Mouse (Mus musculus): Measurements from ENCODE around the gene Ripk1. TPM values are rescaled to one million over a fixed set of nuclear protein-coding genes. Genes with fewer than 3 reads are reported as not detected.

Gene Ripk1
- polyA plus RNA-seq, 1 experiment from 2014 or later, result 17.2 TPM

- H3K36me3 ChIP-seq (ENCODE audit: insufficient read depth, low read length), result peaks cover 19% of the 10 kb centered on the region; the same call in 1 of the 2 replicates
- no peak overlapping the region for H3K4me3 ChIP-seq (replicated peaks; ENCODE audit: low read depth, low read length)
- TF ChIP-seq CTCF (IDR thresholded peaks at IDR 0.05; ENCODE audit: low read depth), result no peak
- H3K27me3 ChIP-seq (ENCODE audit: insufficient read depth, low read length), result no peaks in the 10 kb centered on the region
- H3K9me3 ChIP-seq (replicated peaks; ENCODE audit: low read length), result no peaks in the 10 kb centered on the region
- H3K4me1 ChIP-seq (replicated peaks; ENCODE audit: insufficient read depth, low read length), result no peaks in the 10 kb centered on the region
- no peak overlapping the region for H3K4me2 ChIP-seq (ENCODE audit: low read length)
- H3K27ac ChIP-seq, result peak overlapping the region; percentile 90
- DNase-seq (ENCODE audit: low spot score) (no peak), ATAC-seq (replicated peaks; ENCODE audit: low FRiP score, low read depth) (no peak)
- H3K9ac ChIP-seq (ENCODE audit: low read depth, low read length), result 0 out of 2 replicates have a peak overlapping the region, but pooled peaks have one; percentile 92
- WGBS, result 83% methylated on average over 5 of the region's 5 CpGs
Measured at GRCm38 (mm10) chr13:34036726-34037125, 34.6 kb downstream of the Ripk1 start.

DNA sequence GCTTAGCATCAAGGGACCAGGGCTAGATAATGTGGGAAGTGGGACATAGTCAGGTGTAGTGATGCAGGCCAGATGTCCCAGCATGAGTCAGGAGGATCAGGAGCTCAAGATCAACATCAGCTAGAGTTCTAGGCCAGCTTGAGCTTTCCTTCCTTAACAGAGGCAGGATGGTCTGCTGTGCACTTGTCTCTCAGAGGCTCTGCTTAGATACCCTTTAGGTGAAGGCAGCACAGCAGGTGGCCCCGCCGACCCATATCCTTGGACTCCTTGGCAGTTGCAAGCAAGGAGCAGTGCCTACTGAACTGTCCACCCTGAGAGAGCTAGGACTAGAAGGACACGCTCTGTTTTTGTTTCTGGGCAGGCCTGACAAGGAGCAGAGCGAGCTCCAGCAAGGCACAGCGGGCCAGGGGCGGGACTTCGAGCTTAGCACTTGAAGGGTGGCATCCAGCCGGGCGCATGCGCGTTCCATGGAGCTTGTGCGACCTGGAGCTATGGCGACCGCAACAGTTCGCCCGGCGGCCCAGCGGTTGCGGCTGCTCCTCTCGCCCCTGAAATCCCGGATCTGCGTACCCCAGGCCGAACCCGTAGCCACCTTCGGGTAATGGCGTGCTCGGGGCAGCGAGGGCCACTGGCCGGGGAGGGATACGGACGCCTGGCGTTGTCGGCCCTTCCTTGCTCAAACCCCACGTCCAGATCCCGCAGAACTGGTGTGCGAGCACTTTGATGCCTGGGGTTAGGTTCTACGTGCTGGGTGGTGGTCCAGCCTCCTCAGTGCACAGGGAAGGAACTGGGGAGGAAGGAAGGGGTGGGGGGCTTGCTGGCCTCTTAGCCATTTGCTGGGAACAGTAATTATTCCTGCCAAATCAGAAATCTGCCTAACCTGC, 35.3 kb downstream of the Ripk1 start, which contains the start of gene Bphl:
Gene Bphl (plus strand): TSS at position 426 of the 884 bp plus-strand sequence.
- ATAC-seq (replicated peaks; ENCODE audit: low FRiP score, low read depth), result peak; percentile 89
- peak within 1 kb of the TSS; percentile 76 for H3K4me3 ChIP-seq (replicated peaks; ENCODE audit: low read depth, low read length)

DNA sequence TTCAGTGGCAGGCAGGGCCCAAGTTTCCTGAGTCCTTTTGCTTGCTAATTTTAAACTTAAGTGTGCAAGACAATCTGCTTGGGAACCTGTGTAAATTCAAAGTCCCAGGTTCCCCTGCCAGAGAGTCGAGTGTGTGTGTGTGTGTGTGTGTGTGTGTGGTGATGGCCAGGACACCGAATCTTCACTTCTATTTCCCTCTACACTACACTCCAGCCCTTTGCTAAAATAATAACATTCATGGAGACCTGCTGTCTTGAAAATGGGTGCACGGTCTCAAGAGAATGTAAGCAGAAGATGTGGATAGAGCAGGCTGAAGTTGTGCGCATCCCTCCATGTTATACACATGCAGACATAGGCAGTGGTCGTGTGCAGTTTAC, 35.9 kb downstream of the Ripk1 start:
- peaks cover 11% of the 10 kb centered on the region; the same call in 1 of the 2 replicates for H3K36me3 ChIP-seq (ENCODE audit: insufficient read depth, low read length)
- DNase-seq (ENCODE audit: low spot score) (peak; percentile 28), ATAC-seq (replicated peaks; ENCODE audit: low FRiP score, low read depth) (no peak)

More for the DNA sequence above, 35.3 kb downstream of the Ripk1 start, which contains the start of gene Bphl:
- Histone ChIP-seq H3K36me3 (ENCODE audit: insufficient read depth, low read length) (peaks cover 17% of the 10 kb centered on the region; the same call in 1 of the 2 replicates), H3K9ac (ENCODE audit: low read depth, low read length) (peak within 1 kb of the TSS; percentile 92), H3K27ac (peak within 1 kb of the TSS; percentile 90), H3K4me2 (ENCODE audit: low read length) (peak within 1 kb of the TSS; percentile 70), H3K4me1 (replicated peaks; ENCODE audit: insufficient read depth, low read length) (no peaks in the 10 kb centered on the region), H3K9me3 (replicated peaks; ENCODE audit: low read length) (no peaks in the 10 kb centered on the region), H3K27me3 (ENCODE audit: insufficient read depth, low read length) (no peaks in the 10 kb centered on the region)
- DNase-seq (ENCODE audit: low spot score), result peak; percentile 96
- TF ChIP-seq CTCF (IDR thresholded peaks at IDR 0.05; ENCODE audit: low read depth), result no peak
- WGBS, result 1% methylated on average over 36 of the region's 37 CpGs

DNA sequence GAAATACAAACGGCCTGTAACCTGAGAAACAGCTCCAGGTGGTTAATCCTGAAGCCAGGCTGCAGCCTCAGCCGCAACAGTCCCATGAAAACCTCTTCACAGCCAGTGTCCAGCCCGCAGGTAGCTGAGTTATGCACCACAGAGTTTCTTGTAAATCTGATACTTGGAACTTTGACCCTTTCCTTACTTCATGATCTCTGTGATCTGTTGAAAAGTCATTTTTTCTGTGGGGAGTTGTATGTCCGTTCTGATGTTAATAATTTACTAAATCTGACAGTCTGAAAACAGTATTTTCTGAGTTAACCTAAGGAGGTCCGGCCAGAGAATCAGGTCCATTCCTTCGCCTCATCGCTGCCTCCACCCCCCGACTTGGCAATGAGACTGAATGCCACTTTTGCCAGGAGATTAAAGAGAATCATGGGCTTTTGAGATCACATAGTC, 36.8 kb downstream of the Ripk1 start:
- Histone ChIP-seq H3K4me2 (ENCODE audit: low read length) (peak overlapping the region; percentile 70), H3K9ac (ENCODE audit: low read depth, low read length) (0 out of 2 replicates have a peak overlapping the region, but pooled peaks have one; percentile 31), H3K4me3 (replicated peaks; ENCODE audit: low read depth, low read length) (peak overlapping the region; percentile 76; the same call in 1 of the 2 replicates), H3K4me1 (replicated peaks; ENCODE audit: insufficient read depth, low read length) (no peaks in the 10 kb centered on the region), H3K36me3 (ENCODE audit: insufficient read depth, low read length) (0 out of 2 replicates have a peak, but pooled peaks cover 3% of the 10 kb centered on the region), H3K27ac (peak overlapping the region; percentile 90), H3K9me3 (replicated peaks; ENCODE audit: low read length) (no peaks in the 10 kb centered on the region), H3K27me3 (ENCODE audit: insufficient read depth, low read length) (no peaks in the 10 kb centered on the region)
- peak; percentile 51 for ATAC-seq (replicated peaks; ENCODE audit: low FRiP score, low read depth)
- DNase-seq (ENCODE audit: low spot score), result peak; percentile 67
- WGBS, result 19% methylated on average over 8 of the region's 8 CpGs
- TF ChIP-seq CTCF (IDR thresholded peaks at IDR 0.05; ENCODE audit: low read depth), result no peak

More for the DNA sequence above, 35.9 kb downstream of the Ripk1 start:
- no peak for TF ChIP-seq CTCF (IDR thresholded peaks at IDR 0.05; ENCODE audit: low read depth)
- Histone ChIP-seq H3K4me1 (replicated peaks; ENCODE audit: insufficient read depth, low read length) (no peaks in the 10 kb centered on the region), H3K9ac (ENCODE audit: low read depth, low read length) (peak overlapping the region; percentile 92), H3K4me2 (ENCODE audit: low read length) (peak overlapping the region; percentile 70), H3K27ac (peak overlapping the region; percentile 90), H3K4me3 (replicated peaks; ENCODE audit: low read depth, low read length) (peak overlapping the region; percentile 76), H3K27me3 (ENCODE audit: insufficient read depth, low read length) (no peaks in the 10 kb centered on the region), H3K9me3 (replicated peaks; ENCODE audit: low read length) (no peaks in the 10 kb centered on the region)
- WGBS, result 33% methylated on average over 5 of the region's 5 CpGs

DNA sequence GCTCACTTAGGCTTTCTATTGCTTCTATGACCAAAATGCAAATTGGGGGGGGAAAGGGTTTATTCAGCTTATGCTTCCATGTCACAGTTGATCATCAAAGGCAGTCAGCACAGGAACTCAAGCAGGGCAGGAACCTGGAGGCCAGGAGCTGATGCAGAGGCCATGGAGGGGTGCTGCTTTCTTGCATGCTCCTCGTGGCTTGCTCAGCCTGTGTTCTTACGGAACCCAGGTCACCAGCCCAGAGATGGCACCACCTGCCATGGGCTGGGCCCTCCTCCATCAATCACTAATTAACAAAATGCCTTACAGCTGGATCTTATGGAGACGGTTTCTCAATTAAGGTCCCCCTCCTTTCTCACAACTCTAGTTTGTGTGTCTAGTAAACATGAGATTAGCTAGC, 37.9 kb downstream of the Ripk1 start:
- Histone ChIP-seq H3K4me1 (replicated peaks; ENCODE audit: insufficient read depth, low read length) (no peaks in the 10 kb centered on the region), H3K27ac (no peak overlapping the region), H3K27me3 (ENCODE audit: insufficient read depth, low read length) (no peaks in the 10 kb centered on the region), H3K4me3 (replicated peaks; ENCODE audit: low read depth, low read length) (no peak overlapping the region), H3K4me2 (ENCODE audit: low read length) (no peak overlapping the region), H3K36me3 (ENCODE audit: insufficient read depth, low read length) (no peaks in the 10 kb centered on the region), H3K9ac (ENCODE audit: low read depth, low read length) (no peak overlapping the region), H3K9me3 (replicated peaks; ENCODE audit: low read length) (no peaks in the 10 kb centered on the region)
- ATAC-seq (replicated peaks; ENCODE audit: low FRiP score, low read depth) (no peak), DNase-seq (ENCODE audit: low spot score) (no peak)
- no peak for TF ChIP-seq CTCF (IDR thresholded peaks at IDR 0.05; ENCODE audit: low read depth)
- 81% methylated on average over 3 of the region's 3 CpGs for WGBS

DNA sequence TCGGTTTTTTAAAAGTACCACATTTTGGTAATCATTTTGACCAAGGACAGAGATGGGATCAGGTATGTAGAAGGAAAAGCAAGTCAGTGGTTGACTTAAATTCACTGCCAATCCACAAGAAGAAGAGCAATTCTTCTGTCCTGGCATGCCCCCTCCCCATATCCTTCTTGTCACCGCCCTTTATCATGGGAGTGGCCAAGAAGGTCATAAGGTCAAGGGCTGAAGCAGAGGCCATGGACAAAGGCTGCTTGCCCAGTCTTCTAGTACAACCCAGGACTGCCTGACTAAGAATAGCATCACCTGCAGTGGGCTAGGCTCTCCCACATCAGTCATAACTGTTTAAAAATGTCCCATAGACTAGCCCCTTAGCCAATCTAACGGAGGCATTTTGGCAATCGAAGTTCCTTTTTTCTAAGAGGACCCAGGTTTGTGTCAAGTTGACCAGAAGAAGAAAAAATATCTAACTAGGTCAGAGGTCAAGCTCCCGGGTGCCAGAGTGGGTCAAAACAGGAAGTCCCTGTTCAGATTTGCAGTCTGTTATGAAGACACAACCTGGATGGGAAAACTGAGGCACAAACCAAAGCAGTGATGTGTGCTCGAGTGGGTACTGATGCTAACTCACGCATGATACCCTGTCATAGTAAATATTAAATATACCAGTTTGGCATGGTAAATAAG, 41.7 kb downstream of the Ripk1 start:
- no peak overlapping the region for H3K9ac ChIP-seq (ENCODE audit: low read depth, low read length)
- no peak overlapping the region for H3K27ac ChIP-seq
- peaks cover 6% of the 10 kb centered on the region; the same call in 1 of the 2 replicates for H3K36me3 ChIP-seq (ENCODE audit: insufficient read depth, low read length)
- no peaks in the 10 kb centered on the region for H3K9me3 ChIP-seq (replicated peaks; ENCODE audit: low read length)
- ATAC-seq (replicated peaks; ENCODE audit: low FRiP score, low read depth), result no peak
- no peak overlapping the region for H3K4me3 ChIP-seq (replicated peaks; ENCODE audit: low read depth, low read length)
- no peaks in the 10 kb centered on the region for H3K4me1 ChIP-seq (replicated peaks; ENCODE audit: insufficient read depth, low read length)
- TF ChIP-seq CTCF (IDR thresholded peaks at IDR 0.05; ENCODE audit: low read depth), result no peak
- WGBS, result 73% methylated on average over 7 of the region's 7 CpGs
- H3K4me2 ChIP-seq (ENCODE audit: low read length), result no peak overlapping the region
- H3K27me3 ChIP-seq (ENCODE audit: insufficient read depth, low read length), result no peaks in the 10 kb centered on the region
- DNase-seq (ENCODE audit: low spot score), result no peak
